In genomic region chr2:121289730-121290540, GRCm38 (mm10) we compare ENCODE assay signal across 8 mouse cellular contexts. TPM values are rescaled to one million over a fixed set of nuclear protein-coding genes. Genes with fewer than 3 reads are reported as not detected.
A peak's percentile ranks its signal among the peaks of the same experiment; 100 is the strongest.
DNase-seq lines count a peak whose midpoint lies in the region; ATAC-seq and TF ChIP-seq lines count a peak whose summit lies in the region.

No protein-coding gene starts in this region.

- DNase-seq in frontal cortex, postnatal 14 days (ENCODE audit: low spot score in 2 of 2) = no peak
- peak; percentile 8 for DNase-seq in thymus, postnatal 0 days (ENCODE audit: low spot score)
- no peak for DNase-seq in thymus, adult 18-20 months
- peak; percentile 44 for DNase-seq in midbrain, postnatal 0 days (ENCODE audit: low spot score)
- DNase-seq in yolk sac, embryonic 10.5 days (ENCODE audit: low spot score) = no peak
- DNase-seq in urinary bladder, adult 18-20 months (ENCODE audit: low spot score in 2 of 2) = no peak

- no peaks in the 10 kb centered on the region for H3K36me3 ChIP-seq in hindbrain, embryonic 15.5 days
- H3K36me3 ChIP-seq in midbrain, postnatal 0 days (ENCODE audit: insufficient read depth, low read length) = no peaks in the 10 kb centered on the region

- peak; percentile 18 for ATAC-seq in frontal cortex, adult (ENCODE audit: low TSS enrichment)
- peak; percentile 70 for ATAC-seq in hindbrain, embryonic 15.5 days (ENCODE audit: low FRiP score, low read depth)
- ATAC-seq in midbrain, postnatal 0 days (ENCODE audit: low FRiP score) = peak; percentile 57

- no peaks in the 10 kb centered on the region for H3K27me3 ChIP-seq in hindbrain, embryonic 15.5 days
- no peaks in the 10 kb centered on the region for H3K27me3 ChIP-seq in midbrain, postnatal 0 days (ENCODE audit: insufficient read depth, low read length)

- TF ChIP-seq CTCF in midbrain, postnatal 0 days (IDR thresholded peaks at IDR 0.05) = peak; percentile 66

- peak overlapping the region; percentile 74 for H3K9ac ChIP-seq in hindbrain, embryonic 15.5 days
- peak overlapping the region; percentile 74 for H3K9ac ChIP-seq in midbrain, postnatal 0 days (replicated peaks; ENCODE audit: low read length, poor library complexity, severe bottlenecking)

- 2% methylated on average over 36 of the region's 36 CpGs for WGBS in hindbrain, embryonic 15.5 days
- WGBS in midbrain, postnatal 0 days = 2% methylated on average over 36 of the region's 36 CpGs

- H3K9me3 ChIP-seq in hindbrain, embryonic 15.5 days = no peaks in the 10 kb centered on the region
- H3K9me3 ChIP-seq in midbrain, postnatal 0 days (ENCODE audit: low read length) = no peaks in the 10 kb centered on the region

- peak overlapping the region; percentile 96 for H3K27ac ChIP-seq in hindbrain, embryonic 15.5 days (replicated peaks)
- H3K27ac ChIP-seq in midbrain, postnatal 0 days (ENCODE audit: low read depth, low read length) = peak overlapping the region; percentile 93

- H3K4me2 ChIP-seq in hindbrain, embryonic 15.5 days = peak overlapping the region; percentile 71
- peak overlapping the region; percentile 68 for H3K4me2 ChIP-seq in midbrain, postnatal 0 days (ENCODE audit: low read depth, low read length, poor library complexity, severe bottlenecking)

- H3K4me1 ChIP-seq in hindbrain, embryonic 15.5 days (replicated peaks) = peaks cover 50% of the 10 kb centered on the region
- peaks cover 22% of the 10 kb centered on the region for H3K4me1 ChIP-seq in midbrain, postnatal 0 days (ENCODE audit: insufficient read depth, low read length)

- H3K4me3 ChIP-seq in hindbrain, embryonic 15.5 days = peak overlapping the region; percentile 64
- H3K4me3 ChIP-seq in midbrain, postnatal 0 days (ENCODE audit: low read depth, low read length) = peak overlapping the region; percentile 59

RNA-seq across cellular contexts. Expression of gene Map1a, which starts 0.5 kb away (rescaled TPM):
- 0.28 and 0.39 TPM in 2 replicates for polyA plus RNA-seq in thymus, postnatal 0 days (2015; fragmentation: Nextera tagmentation; extraction: Ambion mirVana)
- polyA plus RNA-seq in hindbrain, embryonic 15.5 days (2015; fragmentation: Nextera tagmentation; extraction: Ambion mirVana) = 31.2 and 46.4 TPM in 2 replicates
- total RNA-seq in midbrain, postnatal 0 days (2014; rRNA removed) = 137 and 154 TPM in 2 replicates
- polyA plus RNA-seq in midbrain, postnatal 0 days (2015; fragmentation: Nextera tagmentation; extraction: Ambion mirVana) = 48.1 and 49.4 TPM in 2 replicates

RNA-seq across cellular contexts. Expression of gene Trp53bp1, which starts 18.7 kb away (rescaled TPM):
- 23.0 and 24.3 TPM in 2 replicates for polyA plus RNA-seq in thymus, postnatal 0 days (2015; fragmentation: Nextera tagmentation; extraction: Ambion mirVana)
- polyA plus RNA-seq in hindbrain, embryonic 15.5 days (2015; fragmentation: Nextera tagmentation; extraction: Ambion mirVana) = 148 and 171 TPM in 2 replicates
- total RNA-seq in midbrain, postnatal 0 days (2014; rRNA removed) = 262 and 292 TPM in 2 replicates
- polyA plus RNA-seq in midbrain, postnatal 0 days (2015; fragmentation: Nextera tagmentation; extraction: Ambion mirVana) = 90.3 and 93.3 TPM in 2 replicates

Comparison
In these comparisons a context has a peak if more than half of its experiments do, and no peak if none do; other contexts are left out.
1. DNase-seq: peak in thymus, postnatal 0 days (single experiment) and midbrain, postnatal 0 days (single experiment); none in frontal cortex, postnatal 14 days (0 of 2), thymus, adult 18-20 months (0 of 2), yolk sac, embryonic 10.5 days (single experiment) and urinary bladder, adult 18-20 months (0 of 2).
2. ATAC-seq: peak in every context shown above with its lines; median percentile 70 in hindbrain, embryonic 15.5 days; 57 in midbrain, postnatal 0 days; 18 in frontal cortex, adult.
3. RNA of gene Map1a, which starts 0.5 kb away (polyA plus RNA-seq): 48.1 to 49.4 TPM in midbrain, postnatal 0 days and 31.2 to 46.4 TPM in hindbrain, embryonic 15.5 days; 0.28 to 0.39 TPM in thymus, postnatal 0 days; every median in the first group is over 10 times any median in the second.